Mouse (Mus musculus) urinary bladder, postnatal 10 days (tissue): ENCODE data around the gene Cartpt.
"Not testable (repeated sequence)": the region's sequence is repeated elsewhere in the genome, so short reads cannot be mapped to it uniquely, and the experiment has no call there.

Source experiments
- DNase-seq: peaks from one replicate; pipeline ENCODE4 v3.0.0; 2022; ENCODE audit warnings: low spot score

Cartpt gene

GRCm38 (mm10) chr13:99855229-99855628 is 45.7 kb downstream of the Cartpt start:
- DNase-seq, result no peak

DNA sequence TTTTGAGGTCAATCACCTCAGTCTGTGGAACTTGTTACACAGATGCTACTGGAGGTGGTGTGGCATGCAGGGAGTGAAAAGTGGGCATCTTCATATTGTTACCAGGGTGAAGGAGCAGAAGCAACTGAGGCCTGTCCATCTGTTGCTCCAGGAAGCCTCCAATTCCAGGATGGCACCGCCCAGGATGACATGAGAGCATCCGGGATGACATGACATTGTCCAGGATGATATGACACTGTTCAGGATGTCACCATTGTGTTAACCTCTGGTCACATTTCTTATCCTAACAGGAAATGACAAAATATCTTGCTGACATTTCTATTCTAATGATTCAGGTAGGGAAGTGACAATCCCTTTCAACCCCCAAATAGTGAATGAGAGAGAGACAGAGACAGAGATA is 47.8 kb downstream of the Cartpt start:
- no peak for DNase-seq

DNA sequence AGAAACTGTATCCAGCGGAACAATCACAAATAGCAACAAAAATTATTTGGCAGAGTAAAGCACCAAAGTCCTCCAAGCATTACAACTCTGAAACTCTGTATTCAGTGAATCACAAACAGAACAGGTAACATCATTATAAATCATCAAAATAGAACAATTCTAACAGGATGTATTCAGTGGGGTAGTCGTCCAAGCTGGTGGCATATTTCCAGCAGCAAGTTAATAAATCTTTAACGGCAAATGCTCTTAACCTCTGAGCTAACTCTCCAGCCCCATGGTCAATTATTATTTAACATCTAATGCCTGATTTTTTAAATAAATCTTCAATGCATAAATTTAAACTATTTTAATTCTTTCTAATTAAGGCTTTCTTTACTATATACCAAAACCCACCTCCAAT is 48.5 kb downstream of the Cartpt start:
- DNase-seq, result not testable (repeated sequence)

- DNase-seq, result no peak
Measured at GRCm38 (mm10) chr13:99851026-99851425, 49.9 kb downstream of the Cartpt start.

DNA sequence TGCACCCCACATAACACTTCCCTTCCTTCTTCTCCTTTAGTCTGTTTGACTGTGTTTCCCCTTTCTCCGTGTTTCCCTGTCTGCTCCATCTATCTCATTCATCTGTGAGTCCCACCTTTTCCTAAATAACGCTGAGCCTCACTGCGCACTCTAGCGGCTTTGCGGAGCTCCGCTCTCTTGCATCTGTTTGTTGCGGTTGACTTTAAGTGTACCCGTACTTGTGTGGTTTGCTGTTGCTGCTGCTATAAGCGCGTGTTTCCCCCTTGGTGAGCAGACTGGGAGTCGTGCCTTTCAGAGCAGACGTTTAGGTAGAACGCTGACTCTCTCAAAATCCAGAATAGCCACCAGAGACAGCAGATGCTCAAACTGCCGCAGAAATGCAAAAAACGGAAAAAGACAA is 51.3 kb downstream of the Cartpt start:
- no peak for DNase-seq
